Mouse (Mus musculus): ENCODE results near the gene Rdh12.
"Not testable (repeated sequence)": the region's sequence is repeated elsewhere in the genome, so short reads cannot be mapped to it uniquely, and the experiment has no call there.

Rdh12 gene

GRCm38 (mm10) chr12:79208703-79209464 lies at the start of gene Rdh12:
Gene Rdh12 (plus strand): TSS chr12:79208914.
- peak; percentile 34 for DNase-seq (ENCODE audit: low read depth, low spot score)

GRCm38 (mm10) chr12:79162876-79163275 lies 45.8 kb upstream of the Rdh12 start:
- DNase-seq (ENCODE audit: low read depth, low spot score), result no peak

GRCm38 (mm10) chr12:79169173-79169572 lies 39.5 kb upstream of the Rdh12 start:
- no peak for DNase-seq (ENCODE audit: low read depth, low spot score)

GRCm38 (mm10) chr12:79170421-79170820 lies 38.3 kb upstream of the Rdh12 start:
- no peak for DNase-seq (ENCODE audit: low read depth, low spot score)

GRCm38 (mm10) chr12:79171269-79171995 lies 37.3 kb upstream of the Rdh12 start:
- no peak for DNase-seq (ENCODE audit: low read depth, low spot score)

- DNase-seq (ENCODE audit: low read depth, low spot score), result peak; percentile 75
These were observed 36.4 kb upstream of the Rdh12 start, which contains the start of gene Vti1b for GRCm38 (mm10) chr12:79172019-79172941. Gene Vti1b (minus strand): TSS chr12:79172667.

GRCm38 (mm10) chr12:79173721-79174120 lies 35.0 kb upstream of the Rdh12 start:
- DNase-seq (ENCODE audit: low read depth, low spot score), result no peak

GRCm38 (mm10) chr12:79175998-79176397 lies 32.7 kb upstream of the Rdh12 start:
- no peak for DNase-seq (ENCODE audit: low read depth, low spot score)

- DNase-seq (ENCODE audit: low read depth, low spot score), result not testable (repeated sequence)
These were observed 23.6 kb upstream of the Rdh12 start for GRCm38 (mm10) chr12:79185160-79185559.

GRCm38 (mm10) chr12:79190931-79191673 lies 17.6 kb upstream of the Rdh12 start:
- DNase-seq (ENCODE audit: low read depth, low spot score), result peak; percentile 61

GRCm38 (mm10) chr12:79191701-79192100 lies 17.0 kb upstream of the Rdh12 start:
- DNase-seq (ENCODE audit: low read depth, low spot score), result peak; percentile 81

- no peak for DNase-seq (ENCODE audit: low read depth, low spot score)
These were observed 16.5 kb upstream of the Rdh12 start, which contains the start of gene Rdh11 for GRCm38 (mm10) chr12:79192193-79192592. Gene Rdh11 (minus strand): TSS chr12:79192293.

GRCm38 (mm10) chr12:79193441-79193840 lies 15.3 kb upstream of the Rdh12 start:
- peak; percentile 81 for DNase-seq (ENCODE audit: low read depth, low spot score)

GRCm38 (mm10) chr12:79197105-79197504 lies 11.6 kb upstream of the Rdh12 start:
- DNase-seq (ENCODE audit: low read depth, low spot score), result no peak

- no peak for DNase-seq (ENCODE audit: low read depth, low spot score)
These were observed 6.8 kb upstream of the Rdh12 start for GRCm38 (mm10) chr12:79201882-79202281.

- DNase-seq (ENCODE audit: low read depth, low spot score), result no peak
These were observed 2.7 kb downstream of the Rdh12 start for GRCm38 (mm10) chr12:79211447-79211846.

GRCm38 (mm10) chr12:79217511-79217910 lies 8.8 kb downstream of the Rdh12 start:
- no peak for DNase-seq (ENCODE audit: low read depth, low spot score)

- no peak for DNase-seq (ENCODE audit: low read depth, low spot score)
These were observed 26.9 kb downstream of the Rdh12 start for GRCm38 (mm10) chr12:79235485-79236080.

GRCm38 (mm10) chr12:79241985-79242384 lies 33.3 kb downstream of the Rdh12 start:
- DNase-seq (ENCODE audit: low read depth, low spot score), result no peak

- no peak for DNase-seq (ENCODE audit: low read depth, low spot score)
These were observed 34.2 kb downstream of the Rdh12 start for GRCm38 (mm10) chr12:79242921-79243320.

GRCm38 (mm10) chr12:79248110-79248509 lies 39.4 kb downstream of the Rdh12 start:
- no peak for DNase-seq (ENCODE audit: low read depth, low spot score)

Data from forelimb bud, embryonic 11.5 days (tissue).